Mouse (Mus musculus) stomach, postnatal 0 days (tissue): ENCODE measurements around the gene Nufip2.

Experiments
- CTCF ChIP-seq: IDR thresholded peaks from 2 replicates; pipeline ENCODE4 v1.5.1; 2016; ENCODE audit warnings: antibody characterized with exemption, low read depth, mild to moderate bottlenecking, moderate library complexity
- EP300 ChIP-seq: optimal IDR thresholded peaks from 2 replicates; pipeline ENCODE3; 2016; ENCODE audit warnings: antibody characterized with exemption

- no peak for TF ChIP-seq EP300
- no peak for TF ChIP-seq CTCF
Observed at GRCm38 (mm10) chr11:77770346-77770745, 84.4 kb downstream of the Nufip2 start.
